Mouse (Mus musculus): ENCODE measurements around the gene Rarres2.

GRCm38 (mm10) chr6:48554280-48555103 lies 18.1 kb downstream of the Rarres2 start, which contains the start of gene Lrrc61:
- no peak for TF ChIP-seq POLR2A (IDR thresholded peaks at IDR 0.05; ENCODE audit: control insufficient read depth in 1 of 2, insufficient read depth in 1 of 2, low read depth in 1 of 2, low read length in 2 of 2, poor library complexity in 1 of 2)
- no peak for TF ChIP-seq USF2 (IDR thresholded peaks at IDR 0.05; ENCODE audit: borderline replicate concordance in 1 of 2, insufficient read depth in 1 of 2, low read depth in 1 of 2, low read length in 2 of 2)
- no peak for TF ChIP-seq CTCF (IDR thresholded peaks at IDR 0.05 in 2 of 3, conservative IDR thresholded peaks at IDR 0.05 in 1 of 3; ENCODE audit: control insufficient read depth in 1 of 3, insufficient read depth in 1 of 3, low read depth in 2 of 3, low read length in 3 of 3, poor library complexity in 1 of 3, severe bottlenecking in 1 of 3)
- no peak for TF ChIP-seq GABPA (IDR thresholded peaks at IDR 0.05; ENCODE audit: low read depth, low read length)
- no peak for TF ChIP-seq ZMIZ1 (IDR thresholded peaks at IDR 0.05; ENCODE audit: low read depth, low read length)
